Mouse (Mus musculus): Measurements from ENCODE around the gene Cyp27a1. TPM values are rescaled to one million over a fixed set of nuclear protein-coding genes. Genes with fewer than 3 reads are reported as not detected.

Gene Cyp27a1
- total RNA-seq, 1 experiment from 2014 or later = 45.0 TPM

DNA sequence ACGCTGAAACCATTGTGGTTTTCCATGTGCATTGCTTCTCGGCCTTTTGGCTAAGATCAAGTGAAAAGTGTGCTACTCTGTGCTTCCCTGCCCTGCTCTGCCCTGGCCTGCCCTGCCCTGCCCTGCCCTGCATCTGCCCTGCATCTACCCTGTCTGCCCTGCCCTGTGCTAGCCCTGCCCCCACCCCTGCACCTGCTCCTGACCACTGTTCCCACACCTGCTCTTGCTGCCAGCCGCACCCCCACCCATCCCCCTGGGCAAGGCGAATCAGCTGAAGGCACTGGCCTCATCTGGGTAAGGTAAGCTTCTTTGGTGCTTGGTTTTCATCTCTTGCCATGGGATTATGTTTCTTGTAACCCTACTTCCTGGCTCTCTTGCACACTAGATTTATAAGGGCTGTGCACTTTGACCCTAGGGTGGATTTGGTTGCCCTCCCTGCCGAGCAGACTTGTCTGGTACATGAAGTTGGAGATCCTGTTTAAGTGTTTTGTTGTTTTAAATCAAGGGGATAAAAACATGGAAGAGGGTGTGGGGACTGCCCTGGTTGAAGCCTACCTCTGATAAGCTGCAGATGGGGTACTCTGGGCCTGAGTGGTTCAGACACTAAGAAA is 40.9 kb downstream of the Cyp27a1 start:
- ATAC-seq (ENCODE audit: extremely low read depth, insufficient number of reproducible peaks, low FRiP score, poor library complexity, severe bottlenecking) = no peak

DNA sequence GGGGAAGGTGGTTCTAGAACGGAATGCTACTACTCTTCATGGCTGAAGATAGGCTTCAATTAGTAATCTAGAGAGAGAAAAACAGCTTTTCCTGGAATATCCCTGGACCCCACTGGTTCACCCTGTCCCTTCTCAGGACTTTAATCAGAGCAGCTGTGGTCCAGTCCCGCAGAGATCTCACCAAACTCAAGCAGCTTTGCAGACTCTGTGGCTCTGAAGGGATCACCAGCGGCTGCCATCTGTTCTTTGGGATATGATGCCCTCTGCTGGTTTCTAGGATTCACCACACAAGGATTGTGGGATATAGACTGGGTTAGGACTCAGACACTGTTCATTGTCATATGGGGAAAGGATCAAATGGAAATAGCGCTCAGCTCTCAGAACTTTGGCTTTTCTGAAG is 46.4 kb downstream of the Cyp27a1 start:
- ATAC-seq (ENCODE audit: extremely low read depth, insufficient number of reproducible peaks, low FRiP score, poor library complexity, severe bottlenecking) = no peak

DNA sequence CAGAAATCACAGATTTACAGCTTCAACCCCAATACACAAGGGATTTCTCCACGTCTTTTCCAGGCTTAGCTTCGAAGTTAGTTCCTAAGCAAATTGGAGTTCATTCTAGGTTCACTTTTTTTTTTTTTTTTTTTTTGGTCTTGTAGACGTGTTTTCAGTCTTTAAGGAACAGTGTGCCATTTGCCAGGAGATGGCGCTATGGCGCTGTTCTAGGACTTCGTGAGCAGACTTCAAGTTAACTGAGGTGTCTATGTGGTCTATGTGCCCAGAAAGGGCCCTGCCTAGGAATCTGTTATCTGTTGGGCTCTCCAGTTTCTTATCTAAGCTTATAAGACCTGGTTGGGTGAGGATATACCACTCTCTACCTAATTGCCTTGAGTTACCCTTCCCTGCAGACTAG is 49.7 kb downstream of the Cyp27a1 start:
- no peak for ATAC-seq (ENCODE audit: extremely low read depth, insufficient number of reproducible peaks, low FRiP score, poor library complexity, severe bottlenecking)

- ATAC-seq (ENCODE audit: extremely low read depth, insufficient number of reproducible peaks, low FRiP score, poor library complexity, severe bottlenecking) = no peak
Observed at GRCm38 (mm10) chr1:74770727-74771466, 57.5 kb downstream of the Cyp27a1 start.

DNA sequence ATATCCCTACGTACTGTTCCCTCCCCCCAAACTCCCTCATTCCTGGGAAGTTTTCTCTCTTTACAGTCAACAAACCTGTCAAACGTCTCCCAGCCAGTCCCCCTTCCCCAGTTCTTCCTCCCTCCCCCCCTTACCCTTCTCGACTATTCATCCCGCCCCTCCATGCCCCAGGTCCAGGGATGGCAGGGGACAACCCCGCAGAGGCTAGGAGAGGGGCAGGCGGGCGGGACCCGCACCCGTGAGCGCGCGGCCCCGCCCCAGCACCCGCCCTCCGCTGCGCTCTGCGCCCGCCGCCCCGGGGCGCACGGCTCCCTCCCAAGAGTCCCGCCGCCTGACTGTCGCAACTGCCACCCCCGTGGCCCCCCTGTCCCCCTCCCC is 58.1 kb downstream of the Cyp27a1 start:
- ATAC-seq (ENCODE audit: extremely low read depth, insufficient number of reproducible peaks, low FRiP score, poor library complexity, severe bottlenecking) = no peak

- ATAC-seq (ENCODE audit: extremely low read depth, insufficient number of reproducible peaks, low FRiP score, poor library complexity, severe bottlenecking) = no peak
Observed at GRCm38 (mm10) chr1:74771845-74771930, 58.3 kb downstream of the Cyp27a1 start, which contains the start of gene Wnt6. Gene Wnt6 (plus strand): TSS chr1:74771892.

DNA sequence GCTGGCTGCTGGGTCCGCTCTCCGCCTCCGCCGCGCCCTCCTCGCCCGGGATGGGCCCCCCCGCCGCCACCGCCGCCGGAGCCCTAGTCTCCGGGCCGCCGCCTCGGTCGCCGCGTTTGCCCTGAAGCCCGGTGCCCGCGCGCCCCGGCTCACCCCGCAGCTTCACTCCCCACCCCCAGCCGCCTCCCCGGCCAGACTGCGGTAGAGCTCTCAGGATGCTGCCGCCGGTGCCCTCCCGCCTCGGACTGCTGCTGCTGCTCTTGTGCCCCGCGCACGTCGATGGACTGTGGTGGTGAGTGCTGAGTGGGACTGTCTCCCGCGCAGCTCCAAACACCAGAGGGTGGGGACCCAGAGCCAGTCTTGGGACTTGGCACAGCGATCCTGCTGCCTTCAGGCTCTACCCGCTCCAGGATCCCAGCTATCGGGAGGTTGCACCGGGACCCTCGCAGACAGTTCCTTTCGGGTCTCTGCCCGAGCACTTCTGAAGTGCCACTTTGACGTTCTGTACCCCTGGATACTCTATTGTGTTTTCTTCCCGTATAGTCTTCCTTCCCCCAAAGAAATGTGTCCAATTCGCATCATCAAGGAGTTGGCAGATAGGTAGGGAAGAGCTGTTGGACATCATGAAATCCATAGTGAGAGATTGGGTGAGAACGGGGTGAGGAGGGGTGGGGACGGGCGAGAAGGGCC is 58.7 kb downstream of the Cyp27a1 start:
- no peak for ATAC-seq (ENCODE audit: extremely low read depth, insufficient number of reproducible peaks, low FRiP score, poor library complexity, severe bottlenecking)

DNA sequence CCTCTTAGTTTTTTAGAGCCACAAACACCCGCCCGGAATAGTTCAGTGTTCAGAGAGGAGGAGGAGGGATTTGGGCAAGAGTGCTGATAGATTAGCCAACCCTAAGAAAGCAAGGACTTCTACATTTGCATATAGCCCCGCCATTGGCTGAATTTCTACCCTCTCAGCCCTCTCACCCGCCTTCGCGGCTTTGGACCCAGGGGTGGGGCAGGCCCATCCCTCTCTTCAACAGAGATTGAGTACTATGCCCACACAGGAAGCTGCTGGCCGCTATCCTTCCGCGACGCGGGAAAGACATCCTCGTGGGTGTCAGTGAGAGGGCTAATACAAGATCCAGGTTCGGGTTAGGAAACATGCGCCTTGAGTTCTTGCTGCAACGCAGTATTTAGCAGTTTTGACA is 59.8 kb downstream of the Cyp27a1 start:
- ATAC-seq (ENCODE audit: extremely low read depth, insufficient number of reproducible peaks, low FRiP score, poor library complexity, severe bottlenecking) = peak; percentile 2; the same call in 1 of the 2 replicates

- ATAC-seq (ENCODE audit: extremely low read depth, insufficient number of reproducible peaks, low FRiP score, poor library complexity, severe bottlenecking) = no peak
Observed at GRCm38 (mm10) chr1:74774062-74774461, 60.7 kb downstream of the Cyp27a1 start.

GRCm38 (mm10) chr1:74775816-74776215 is 62.4 kb downstream of the Cyp27a1 start:
- no peak for ATAC-seq (ENCODE audit: extremely low read depth, insufficient number of reproducible peaks, low FRiP score, poor library complexity, severe bottlenecking)

GRCm38 (mm10) chr1:74778934-74779486 is 65.6 kb downstream of the Cyp27a1 start:
- ATAC-seq (ENCODE audit: extremely low read depth, insufficient number of reproducible peaks, low FRiP score, poor library complexity, severe bottlenecking) = no peak

DNA sequence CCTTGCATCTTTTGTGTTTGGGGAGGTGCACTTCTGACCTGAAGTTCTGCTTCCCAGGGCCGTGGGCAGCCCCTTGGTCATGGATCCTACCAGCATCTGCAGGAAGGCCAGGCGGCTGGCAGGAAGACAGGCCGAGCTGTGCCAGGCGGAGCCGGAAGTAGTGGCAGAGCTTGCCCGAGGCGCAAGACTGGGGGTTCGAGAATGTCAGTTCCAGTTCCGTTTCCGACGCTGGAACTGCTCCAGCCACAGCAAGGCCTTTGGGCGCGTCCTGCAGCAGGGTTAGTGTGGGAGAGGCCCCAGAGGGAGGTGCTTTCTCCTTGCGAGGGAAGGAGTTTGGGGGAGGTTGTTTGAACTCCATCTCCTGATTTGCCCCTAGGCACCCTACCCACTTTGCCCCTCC is 68.7 kb downstream of the Cyp27a1 start:
- ATAC-seq (ENCODE audit: extremely low read depth, insufficient number of reproducible peaks, low FRiP score, poor library complexity, severe bottlenecking) = no peak

DNA sequence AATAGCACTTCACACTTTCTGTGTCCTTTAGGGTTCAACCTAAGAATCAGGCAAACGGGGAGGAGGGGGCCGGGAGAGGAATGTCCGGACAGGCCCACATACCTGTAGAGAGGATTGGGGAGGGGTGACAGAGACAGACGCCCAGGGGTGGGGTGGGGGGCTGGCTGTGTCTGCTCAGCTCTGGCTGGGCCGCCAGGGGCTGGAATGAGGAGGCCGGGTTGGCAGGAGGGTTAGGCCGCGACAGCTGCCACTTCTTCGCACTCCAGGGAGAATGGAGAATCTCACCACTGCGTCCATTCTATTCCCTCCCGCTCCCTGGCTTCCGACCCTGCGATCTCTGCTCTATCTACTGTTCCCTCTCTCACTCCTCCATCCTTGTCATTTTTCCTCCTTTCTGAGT is 70.2 kb downstream of the Cyp27a1 start:
- no peak for ATAC-seq (ENCODE audit: extremely low read depth, insufficient number of reproducible peaks, low FRiP score, poor library complexity, severe bottlenecking)

DNA sequence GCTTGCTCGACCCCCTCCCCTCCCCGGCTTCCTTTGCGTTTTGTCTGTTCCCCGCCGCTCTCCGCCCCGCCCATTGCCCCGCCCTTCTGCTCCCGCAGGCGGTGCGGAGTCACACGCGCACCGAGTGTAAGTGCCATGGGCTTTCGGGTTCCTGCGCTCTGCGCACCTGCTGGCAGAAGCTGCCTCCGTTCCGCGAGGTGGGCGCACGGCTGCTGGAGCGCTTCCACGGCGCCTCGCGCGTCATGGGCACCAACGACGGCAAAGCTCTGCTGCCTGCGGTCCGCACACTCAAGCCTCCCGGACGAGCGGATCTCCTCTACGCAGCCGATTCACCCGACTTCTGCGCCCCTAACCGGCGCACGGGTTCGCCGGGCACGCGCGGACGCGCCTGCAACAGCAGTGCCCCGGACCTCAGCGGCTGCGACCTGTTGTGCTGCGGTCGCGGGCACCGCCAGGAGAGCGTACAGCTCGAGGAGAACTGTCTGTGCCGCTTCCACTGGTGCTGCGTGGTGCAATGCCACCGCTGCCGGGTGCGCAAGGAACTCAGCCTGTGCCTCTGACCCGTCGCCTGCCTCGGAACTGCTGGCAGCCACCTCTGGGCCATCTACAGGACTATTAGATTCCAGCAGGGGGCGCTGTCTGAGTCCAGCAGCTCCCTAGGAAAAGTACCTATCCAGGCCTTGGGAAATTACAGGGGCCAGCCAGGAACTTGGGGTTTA is 70.8 kb downstream of the Cyp27a1 start:
- no peak for ATAC-seq (ENCODE audit: extremely low read depth, insufficient number of reproducible peaks, low FRiP score, poor library complexity, severe bottlenecking)

Other genes starting within 250 kb of the Cyp27a1 start
- 17.4 and 19.6 TPM in 2 replicates for gene Cnot9, start 207.5 kb upstream of the Cyp27a1 start, total RNA-seq (2017)
- 0.12 and 0.81 TPM in 2 replicates for gene Plcd4, start 170.7 kb upstream of the Cyp27a1 start, total RNA-seq (2017)
- 27.5 and 31.3 TPM in 2 replicates for gene Usp37, start 169.3 kb upstream of the Cyp27a1 start, total RNA-seq (2017)
- gene Zfp142, start 125.3 kb upstream of the Cyp27a1 start, total RNA-seq (2017) = 18.7 and 21.5 TPM in 2 replicates
- 7.1 and 15.8 TPM in 2 replicates for gene Bcs1l, start 125.3 kb upstream of the Cyp27a1 start, total RNA-seq (2017)
- 44.4 and 46.8 TPM in 2 replicates for gene Rnf25, start 112.2 kb upstream of the Cyp27a1 start, total RNA-seq (2017)
- gene Stk36, start 112.1 kb upstream of the Cyp27a1 start, total RNA-seq (2017) = 0.70 and 0.98 TPM in 2 replicates
- 19.0 and 21.1 TPM in 2 replicates for gene Ttll4, start 51.8 kb upstream of the Cyp27a1 start, total RNA-seq (2017)
- gene Prkag3, start 35.6 kb downstream of the Cyp27a1 start, total RNA-seq (2017) = 0.23 TPM in 1 of 2 replicates, not detected in the other
- not detected in 2 replicates for gene Wnt6, start 58.3 kb downstream of the Cyp27a1 start, total RNA-seq (2017)
- gene Wnt10a, start 77.9 kb downstream of the Cyp27a1 start, total RNA-seq (2017) = not detected in 2 replicates
- gene Cdk5r2, start 141.4 kb downstream of the Cyp27a1 start, total RNA-seq (2017) = not detected in 2 replicates
- gene Fev, start 171.8 kb downstream of the Cyp27a1 start, total RNA-seq (2017) = not detected in 2 replicates
- gene Cryba2, start 179.6 kb downstream of the Cyp27a1 start, total RNA-seq (2017) = not detected in 2 replicates
- not detected in 2 replicates for gene Cfap65, start 222.0 kb downstream of the Cyp27a1 start, total RNA-seq (2017)
- gene Ihh, start 238.1 kb downstream of the Cyp27a1 start, total RNA-seq (2017) = not detected in 2 replicates